Mouse (Mus musculus) embryonic fibroblast, embryonic 13.5 days (primary cell): Measurements from ENCODE around the gene Tbc1d10c.

Source experiments
- CTCF ChIP-seq: IDR thresholded peaks from 2 replicates; pipeline ENCODE4 v1.5.1; 2011; ENCODE audit warnings: mild to moderate bottlenecking, control low read depth, low read length, moderate library complexity, borderline replicate concordance; ENCODE audit not compliant: insufficient read depth
- POLR2A ChIP-seq: IDR thresholded peaks from 2 replicates; pipeline ENCODE4 v1.6.1; 2011; ENCODE audit warnings: low read depth, mild to moderate bottlenecking, control low read depth, low read length, moderate library complexity

- TF ChIP-seq POLR2A (peak; percentile 81), CTCF (no peak)
Measured at GRCm38 (mm10) chr19:4231253-4232185, 40.4 kb upstream of the Tbc1d10c start, which contains the start of gene Pold4.
